Mouse (Mus musculus) ES-E14 (cell line): Measurements from ENCODE around the gene Zfp207. TPM values are rescaled to one million over a fixed set of nuclear protein-coding genes. Genes with fewer than 3 reads are reported as not detected.

Experiments
- DNase-seq: peaks from one replicate; pipeline ENCODE4 v3.0.0-alpha.2; 2013; ENCODE audit warnings: low read depth, low spot score
- H3K27ac ChIP-seq: 2 replicates; pipeline ENCODE4 v1.5.1; 2012; ENCODE audit warnings: low read depth, mild to moderate bottlenecking, low read length, moderate library complexity, mixed read lengths; ENCODE audit not compliant: poor library complexity, insufficient read depth, severe bottlenecking
- H3K36me3 ChIP-seq: 2 replicates; pipeline ENCODE4 v1.6.1; 2012; ENCODE audit warnings: mild to moderate bottlenecking, low read length, moderate library complexity, mixed read lengths; ENCODE audit not compliant: control insufficient read depth, poor library complexity, insufficient read depth, severe bottlenecking
- H3K4me1 ChIP-seq, 2 experiments: fragments of 150-350 bp in 1 of 2; sonication (generic) in 1 of 2; 2 replicates each; pipeline ENCODE4 v1.6.1; 2012; ENCODE audit warnings: low read length in 2 of 2, mild to moderate bottlenecking in 1 of 2, mixed read lengths in 1 of 2; ENCODE audit not compliant: control insufficient read depth in 2 of 2, insufficient read depth in 2 of 2, poor library complexity in 1 of 2
- H3K4me3 ChIP-seq, 2 experiments: fragments of 150-350 bp in 1 of 2; sonication (generic) in 1 of 2; 2 replicates each; pipeline ENCODE4 v1.5.1; 2012; ENCODE audit warnings: low read length in 2 of 2, low read depth in 1 of 2, mild to moderate bottlenecking in 1 of 2, mixed read lengths in 1 of 2; ENCODE audit not compliant: insufficient read depth in 1 of 2, poor library complexity in 1 of 2, severe bottlenecking in 1 of 2
- H3K9ac ChIP-seq: 2 replicates; pipeline ENCODE4 v1.6.1; 2012; ENCODE audit warnings: low read depth, mild to moderate bottlenecking, low read length, mixed read lengths; ENCODE audit not compliant: poor library complexity, insufficient read depth, severe bottlenecking
- H3K9me3 ChIP-seq: fragments of 150-350 bp; sonication (generic); 2 replicates; pipeline ENCODE4 v1.6.1; 2012; ENCODE audit warnings: low read depth, mild to moderate bottlenecking, low read length; ENCODE audit not compliant: control insufficient read depth, insufficient read depth
- CHD2 ChIP-seq: IDR thresholded peaks from 2 replicates; pipeline ENCODE4 v1.6.1; 2014; ENCODE audit warnings: mild to moderate bottlenecking, low read depth, low read length, inconsistent platforms
- HCFC1 ChIP-seq: IDR thresholded peaks from 2 replicates; pipeline ENCODE4 v1.6.1; 2012; ENCODE audit warnings: low read length, inconsistent platforms, borderline replicate concordance; ENCODE audit not compliant: insufficient read depth
- MAFK ChIP-seq: IDR thresholded peaks from 2 replicates; pipeline ENCODE4 v1.6.1; 2014; ENCODE audit warnings: mild to moderate bottlenecking, low read depth, low read length, inconsistent platforms; ENCODE audit not compliant: insufficient read depth
- ZC3H11A ChIP-seq: IDR thresholded peaks from 2 replicates; pipeline ENCODE4 v1.6.1; 2012; ENCODE audit warnings: low read depth, mild to moderate bottlenecking, inconsistent platforms, low read length, borderline replicate concordance
- ZNF384 ChIP-seq: IDR thresholded peaks from 2 replicates; pipeline ENCODE4 v1.6.1; 2012; ENCODE audit warnings: low read depth, low read length, inconsistent platforms
- in situ Hi-C, 2 experiments: fragments of 600-800 bp; cut with MboI; formaldehyde crosslinking; loops; one replicate each; pipeline ENCODE4 v1.15.1; 2025; ENCODE audit warnings: low sequenced_read_pairs in 2 of 2, inconsistent platforms in 1 of 2; ENCODE audit not compliant: unreplicated experiment in 2 of 2
- total RNA-seq: library from RNA; depleted of rRNA; stranded (reverse); fragments of 300-350 nt; gene quantifications from 2 replicates; pipeline ENCODE4 v1.2.3, GENCODE M21; 2012

Gene Zfp207
- total RNA-seq, 1 experiment = 201 TPM

DNA sequence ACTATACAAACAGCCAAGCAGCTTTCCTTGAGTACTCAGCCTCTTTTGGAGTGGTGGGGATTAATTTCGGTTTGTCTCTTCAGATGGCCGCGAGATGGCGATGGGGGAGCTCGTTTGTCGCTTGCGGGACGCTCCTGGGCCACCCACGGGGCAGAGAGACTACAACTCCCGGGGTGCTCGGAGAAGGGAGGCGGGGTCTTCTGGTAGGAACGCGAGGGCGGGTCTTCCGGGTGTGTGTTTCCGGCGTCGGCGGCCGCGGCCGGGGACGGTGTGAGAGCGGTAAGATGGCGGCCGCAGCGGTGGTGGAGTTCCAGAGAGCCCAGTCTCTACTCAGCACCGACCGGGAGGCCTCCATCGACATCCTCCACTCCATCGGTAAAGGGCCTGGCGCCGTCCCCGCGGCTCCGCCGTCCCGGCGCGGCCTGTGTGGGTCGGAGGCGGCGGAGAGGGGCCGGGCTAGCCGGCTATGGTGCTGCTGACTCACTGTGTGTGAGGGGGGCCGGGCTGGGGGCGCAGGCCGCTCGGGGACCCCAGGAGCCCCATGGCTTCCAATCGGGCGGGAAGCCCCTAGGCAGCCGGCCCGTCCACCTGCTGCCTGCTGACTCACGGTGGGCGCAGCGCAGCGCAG, 45.4 kb downstream of the Zfp207 start, which contains the start of gene Psmd11:
Gene Psmd11 (plus strand): TSS at position 235 of the 628 bp plus-strand sequence.
- Histone ChIP-seq H3K27ac (peak within 1 kb of the TSS; percentile 88), H3K36me3 (peaks cover 8% of the 10 kb centered on the region), H3K9ac (peak within 1 kb of the TSS; percentile 99), H3K9me3 (no peaks in the 10 kb centered on the region), H3K4me3 (peak within 1 kb of the TSS; percentile 87 to 98), H3K4me1 (peaks cover 0 to 8% of the 10 kb centered on the region in 2 experiments; a peak in 2 of 4 replicates)
- DNase-seq = peak; percentile 96
- no peak for TF ChIP-seq CHD2
- TF ChIP-seq MAFK = peak; percentile 71; the same call in 1 of the 2 replicates
- TF ChIP-seq ZNF384 = no peak
- peak; percentile 38; the same call in 1 of the 2 replicates for TF ChIP-seq ZC3H11A
- TF ChIP-seq HCFC1 = peak; percentile 94
- in situ Hi-C loops = no loop called here

DNA sequence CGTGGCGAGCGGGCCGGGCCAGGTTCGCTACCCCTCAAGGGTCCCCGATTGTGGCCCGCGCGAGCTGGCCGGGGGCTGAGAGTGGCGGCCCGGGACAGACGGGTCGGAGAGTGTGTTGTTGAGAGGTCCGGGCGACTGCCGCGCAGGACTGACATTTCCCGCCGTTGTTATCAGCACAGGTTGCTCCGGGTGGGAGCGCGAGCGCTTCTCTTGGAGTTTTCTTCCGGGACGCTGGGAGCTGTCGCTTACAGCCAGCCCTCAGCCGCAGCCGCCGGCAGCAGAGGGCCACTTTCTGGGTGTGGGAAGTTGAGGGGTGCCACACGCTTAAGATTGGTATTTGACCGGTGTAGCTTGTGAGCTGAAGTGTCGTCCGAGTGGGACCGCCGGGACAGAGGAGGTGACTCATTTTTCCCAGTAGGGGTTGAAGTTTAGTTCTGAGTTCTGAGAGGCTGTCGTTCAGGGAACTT, 46.0 kb downstream of the Zfp207 start:
- DNase-seq = no peak
- H3K4me3 ChIP-seq = peak overlapping the region; percentile 87 to 98
- TF ChIP-seq ZC3H11A = 0 out of 2 replicates have a peak, but pooled peaks have one; percentile 7
- no peak for TF ChIP-seq CHD2
- TF ChIP-seq ZNF384 = no peak
- TF ChIP-seq HCFC1 = no peak
- TF ChIP-seq MAFK = no peak
- H3K9me3 ChIP-seq = no peaks in the 10 kb centered on the region
- H3K9ac ChIP-seq = peak overlapping the region; percentile 99
- H3K4me1 ChIP-seq = peaks cover 0 to 8% of the 10 kb centered on the region in 2 experiments; a peak in 2 of 4 replicates
- H3K36me3 ChIP-seq = peaks cover 9% of the 10 kb centered on the region
- peak overlapping the region; percentile 88 for H3K27ac ChIP-seq
- in situ Hi-C loops = no loop called here

DNA sequence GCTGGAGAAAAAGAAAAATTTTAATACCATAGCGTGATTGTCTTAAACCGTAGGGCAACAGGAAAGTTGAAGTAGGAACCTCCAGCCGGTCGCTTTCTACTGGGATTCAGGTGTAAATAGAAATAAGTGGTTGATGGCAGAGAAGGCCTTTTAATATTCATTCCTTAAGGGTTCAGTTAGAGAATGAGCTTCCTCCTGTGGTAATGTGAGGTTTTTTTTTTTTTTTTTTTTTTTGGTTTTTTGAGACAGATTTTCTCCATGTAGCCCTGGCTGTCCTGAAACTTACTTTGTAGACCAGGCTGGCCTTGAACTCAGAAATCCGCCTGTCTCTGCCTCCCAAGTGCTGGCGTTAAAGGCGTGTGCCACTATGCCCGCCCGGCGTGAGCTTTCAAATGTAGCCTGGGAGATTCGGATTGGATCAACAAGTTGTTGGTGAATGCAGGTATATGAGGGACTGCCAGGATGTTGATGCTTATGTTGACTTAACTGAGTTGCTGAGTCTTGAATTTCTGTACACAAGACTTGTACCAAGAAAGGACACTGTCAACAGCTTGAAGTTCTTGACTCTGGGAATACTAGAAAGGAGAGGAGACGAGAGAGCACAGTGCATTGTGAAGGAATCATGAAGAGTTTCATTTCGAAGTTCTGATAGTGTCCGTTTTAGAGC, 46.6 kb downstream of the Zfp207 start:
- Histone ChIP-seq H3K4me1 (peaks cover 0 to 8% of the 10 kb centered on the region in 2 experiments; a peak in 2 of 4 replicates), H3K4me3 (peak overlapping the region; percentile 87 to 98), H3K9me3 (no peaks in the 10 kb centered on the region), H3K27ac (no peak overlapping the region), H3K9ac (peak overlapping the region; percentile 99), H3K36me3 (peaks cover 9% of the 10 kb centered on the region)
- TF ChIP-seq ZNF384 = no peak
- no peak for TF ChIP-seq MAFK
- TF ChIP-seq HCFC1 = no peak
- TF ChIP-seq CHD2 = no peak
- TF ChIP-seq ZC3H11A = no peak
- in situ Hi-C loops = no loop called here
- DNase-seq = no peak

DNA sequence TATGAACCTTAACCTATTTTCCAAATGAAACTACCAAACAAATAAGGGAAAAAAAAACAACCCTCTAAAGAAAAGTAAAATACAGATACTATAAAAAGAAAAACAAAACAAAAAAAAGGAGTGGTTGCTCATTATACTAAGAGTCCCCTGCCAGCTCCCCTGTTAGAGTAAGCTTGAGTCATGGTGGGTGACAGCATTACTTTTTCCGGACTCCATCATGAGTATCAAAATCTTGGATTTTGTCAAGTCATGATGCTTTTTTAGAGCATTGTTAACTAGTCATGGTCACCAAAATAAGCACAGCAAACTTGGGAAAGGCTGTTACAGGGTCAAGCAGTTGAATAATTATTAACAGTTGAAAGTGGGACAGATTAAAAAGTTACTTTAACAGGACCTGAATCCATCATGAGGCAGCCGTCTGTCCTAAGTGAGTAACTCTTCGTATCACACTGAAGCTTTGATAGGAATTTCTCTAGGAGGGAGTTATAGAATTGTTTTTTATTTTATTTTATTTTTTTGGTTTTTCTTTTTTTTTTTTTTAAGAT, 47.4 kb downstream of the Zfp207 start:
- H3K4me3 ChIP-seq = no peak overlapping the region; a peak in 1 of 4 replicates
- no peak overlapping the region for H3K27ac ChIP-seq
- TF ChIP-seq ZC3H11A (no peak), CHD2 (no peak), MAFK (0 out of 2 replicates have a peak, but pooled peaks have one; percentile 22), HCFC1 (no peak), ZNF384 (0 out of 2 replicates have a peak, but pooled peaks have one; percentile 46)
- peaks cover 9% of the 10 kb centered on the region for H3K36me3 ChIP-seq
- peaks cover 0 to 8% of the 10 kb centered on the region in 2 experiments; a peak in 2 of 4 replicates for H3K4me1 ChIP-seq
- no peaks in the 10 kb centered on the region for H3K9me3 ChIP-seq
- in situ Hi-C loops = no loop called here
- H3K9ac ChIP-seq = no peak overlapping the region
- DNase-seq = no peak
